Mouse (Mus musculus): ENCODE data around the gene Gm43517. TPM values are rescaled to one million over a fixed set of nuclear protein-coding genes. Genes with fewer than 3 reads are reported as not detected.

Gene Gm43517
- total and polyA plus RNA-seq, 2 experiments from 2014 or later, result not detected

- Histone ChIP-seq H3K9ac (replicated peaks; ENCODE audit: low read depth, low read length) (no peak overlapping the region), H3K4me1 (ENCODE audit: control insufficient read depth, insufficient read depth) (0 out of 2 replicates have a peak, but pooled peaks cover 3% of the 10 kb centered on the region), H3K9me3 (replicated peaks; ENCODE audit: control insufficient read depth, low read length) (no peaks in the 10 kb centered on the region), H3K27ac (ENCODE audit: low read depth) (no peak overlapping the region), H3K4me3 (ENCODE audit: low read depth, low read length) (peak overlapping the region; percentile 44; the same call in 1 of the 2 replicates), H3K27me3 (ENCODE audit: control insufficient read depth, insufficient read depth, low read length) (peaks cover 84% of the 10 kb centered on the region), H3K4me2 (ENCODE audit: low read depth, low read length) (no peak overlapping the region), H3K36me3 (replicated peaks; ENCODE audit: control insufficient read depth, insufficient read depth, low read length) (no peaks in the 10 kb centered on the region)
- no peak for TF ChIP-seq CTCF (IDR thresholded peaks at IDR 0.05; ENCODE audit: low read depth)
- TF ChIP-seq EP300 (IDR thresholded peaks at IDR 0.05; ENCODE audit: low read depth), result no peak
- ATAC-seq (ENCODE audit: insufficient read depth, low read depth), result no peak
- no peak for DNase-seq (ENCODE audit: low spot score)
- WGBS, result 10% methylated on average over 9 of the region's 9 CpGs
These were observed 15.3 kb downstream of the Gm43517 start for GRCm38 (mm10) chr12:49400036-49400852.

- peak overlapping the region; percentile 44 for H3K4me3 ChIP-seq (ENCODE audit: low read depth, low read length)
- TF ChIP-seq EP300 (IDR thresholded peaks at IDR 0.05; ENCODE audit: low read depth) (no peak), CTCF (IDR thresholded peaks at IDR 0.05; ENCODE audit: low read depth) (no peak)
- H3K4me2 ChIP-seq (ENCODE audit: low read depth, low read length), result peak overlapping the region; percentile 48
- peaks cover 81% of the 10 kb centered on the region for H3K27me3 ChIP-seq (ENCODE audit: control insufficient read depth, insufficient read depth, low read length)
- H3K36me3 ChIP-seq (replicated peaks; ENCODE audit: control insufficient read depth, insufficient read depth, low read length), result no peaks in the 10 kb centered on the region
- 0% methylated on average over 8 of the region's 8 CpGs for WGBS
- H3K27ac ChIP-seq (ENCODE audit: low read depth), result no peak overlapping the region
- no peak for ATAC-seq (ENCODE audit: insufficient read depth, low read depth)
- H3K9me3 ChIP-seq (replicated peaks; ENCODE audit: control insufficient read depth, low read length), result no peaks in the 10 kb centered on the region
- H3K9ac ChIP-seq (replicated peaks; ENCODE audit: low read depth, low read length), result no peak overlapping the region
- H3K4me1 ChIP-seq (ENCODE audit: control insufficient read depth, insufficient read depth), result 0 out of 2 replicates have a peak, but pooled peaks cover 3% of the 10 kb centered on the region
- no peak for DNase-seq (ENCODE audit: low spot score)
These were observed 15.8 kb downstream of the Gm43517 start for GRCm38 (mm10) chr12:49400853-49401118.

- H3K4me1 ChIP-seq (ENCODE audit: control insufficient read depth, insufficient read depth), result 0 out of 2 replicates have a peak, but pooled peaks cover 3% of the 10 kb centered on the region
- no peak for TF ChIP-seq CTCF (IDR thresholded peaks at IDR 0.05; ENCODE audit: low read depth)
- TF ChIP-seq EP300 (IDR thresholded peaks at IDR 0.05; ENCODE audit: low read depth), result no peak
- H3K36me3 ChIP-seq (replicated peaks; ENCODE audit: control insufficient read depth, insufficient read depth, low read length), result no peaks in the 10 kb centered on the region
- peak overlapping the region; percentile 44 for H3K4me3 ChIP-seq (ENCODE audit: low read depth, low read length)
- peak overlapping the region; percentile 48 for H3K4me2 ChIP-seq (ENCODE audit: low read depth, low read length)
- peaks cover 77% of the 10 kb centered on the region for H3K27me3 ChIP-seq (ENCODE audit: control insufficient read depth, insufficient read depth, low read length)
- H3K9ac ChIP-seq (replicated peaks; ENCODE audit: low read depth, low read length), result no peak overlapping the region
- H3K9me3 ChIP-seq (replicated peaks; ENCODE audit: control insufficient read depth, low read length), result no peaks in the 10 kb centered on the region
- no peak overlapping the region for H3K27ac ChIP-seq (ENCODE audit: low read depth)
- ATAC-seq (ENCODE audit: insufficient read depth, low read depth), result no peak; the same call in 1 of the 2 replicates
- no peak for DNase-seq (ENCODE audit: low spot score)
- WGBS, result under 1% methylated on average over 61 of the region's 68 CpGs
These were observed 16.3 kb downstream of the Gm43517 start for GRCm38 (mm10) chr12:49401119-49401795.

GRCm38 (mm10) chr12:49401796-49402130, 16.8 kb downstream of the Gm43517 start:
- H3K27me3 ChIP-seq (ENCODE audit: control insufficient read depth, insufficient read depth, low read length), result peaks cover 76% of the 10 kb centered on the region
- DNase-seq (ENCODE audit: low spot score) (no peak), ATAC-seq (ENCODE audit: insufficient read depth, low read depth) (no peak)
- H3K27ac ChIP-seq (ENCODE audit: low read depth), result no peak overlapping the region
- no peaks in the 10 kb centered on the region for H3K36me3 ChIP-seq (replicated peaks; ENCODE audit: control insufficient read depth, insufficient read depth, low read length)
- no peaks in the 10 kb centered on the region for H3K9me3 ChIP-seq (replicated peaks; ENCODE audit: control insufficient read depth, low read length)
- H3K4me1 ChIP-seq (ENCODE audit: control insufficient read depth, insufficient read depth), result 0 out of 2 replicates have a peak, but pooled peaks cover 3% of the 10 kb centered on the region
- no peak overlapping the region for H3K9ac ChIP-seq (replicated peaks; ENCODE audit: low read depth, low read length)
- peak overlapping the region; percentile 44 for H3K4me3 ChIP-seq (ENCODE audit: low read depth, low read length)
- peak overlapping the region; percentile 48 for H3K4me2 ChIP-seq (ENCODE audit: low read depth, low read length)
- TF ChIP-seq CTCF (IDR thresholded peaks at IDR 0.05; ENCODE audit: low read depth) (no peak), EP300 (IDR thresholded peaks at IDR 0.05; ENCODE audit: low read depth) (no peak)
- WGBS, result 2% methylated on average over 5 of the region's 5 CpGs

GRCm38 (mm10) chr12:49409833-49410232, 24.9 kb downstream of the Gm43517 start:
- no peaks in the 10 kb centered on the region for H3K36me3 ChIP-seq (replicated peaks; ENCODE audit: control insufficient read depth, insufficient read depth, low read length)
- H3K4me2 ChIP-seq (ENCODE audit: low read depth, low read length), result no peak overlapping the region
- no peak overlapping the region for H3K4me3 ChIP-seq (ENCODE audit: low read depth, low read length)
- 67% methylated on average over 2 of the region's 2 CpGs for WGBS
- no peak for ATAC-seq (ENCODE audit: insufficient read depth, low read depth)
- H3K4me1 ChIP-seq (ENCODE audit: control insufficient read depth, insufficient read depth), result no peaks in the 10 kb centered on the region
- H3K9me3 ChIP-seq (replicated peaks; ENCODE audit: control insufficient read depth, low read length), result no peaks in the 10 kb centered on the region
- H3K9ac ChIP-seq (replicated peaks; ENCODE audit: low read depth, low read length), result no peak overlapping the region
- no peak for DNase-seq (ENCODE audit: low spot score)
- peaks cover 10% of the 10 kb centered on the region for H3K27me3 ChIP-seq (ENCODE audit: control insufficient read depth, insufficient read depth, low read length)
- TF ChIP-seq CTCF (IDR thresholded peaks at IDR 0.05; ENCODE audit: low read depth) (no peak), EP300 (IDR thresholded peaks at IDR 0.05; ENCODE audit: low read depth) (no peak)
- no peak overlapping the region for H3K27ac ChIP-seq (ENCODE audit: low read depth)

Measured in heart, postnatal 0 days (tissue).